Mouse (Mus musculus): ENCODE data around the gene Acsl1. TPM values are rescaled to one million over a fixed set of nuclear protein-coding genes. Genes with fewer than 3 reads are reported as not detected.

Gene Acsl1
- polyA plus RNA-seq, 1 experiment: 2.6 TPM

DNA sequence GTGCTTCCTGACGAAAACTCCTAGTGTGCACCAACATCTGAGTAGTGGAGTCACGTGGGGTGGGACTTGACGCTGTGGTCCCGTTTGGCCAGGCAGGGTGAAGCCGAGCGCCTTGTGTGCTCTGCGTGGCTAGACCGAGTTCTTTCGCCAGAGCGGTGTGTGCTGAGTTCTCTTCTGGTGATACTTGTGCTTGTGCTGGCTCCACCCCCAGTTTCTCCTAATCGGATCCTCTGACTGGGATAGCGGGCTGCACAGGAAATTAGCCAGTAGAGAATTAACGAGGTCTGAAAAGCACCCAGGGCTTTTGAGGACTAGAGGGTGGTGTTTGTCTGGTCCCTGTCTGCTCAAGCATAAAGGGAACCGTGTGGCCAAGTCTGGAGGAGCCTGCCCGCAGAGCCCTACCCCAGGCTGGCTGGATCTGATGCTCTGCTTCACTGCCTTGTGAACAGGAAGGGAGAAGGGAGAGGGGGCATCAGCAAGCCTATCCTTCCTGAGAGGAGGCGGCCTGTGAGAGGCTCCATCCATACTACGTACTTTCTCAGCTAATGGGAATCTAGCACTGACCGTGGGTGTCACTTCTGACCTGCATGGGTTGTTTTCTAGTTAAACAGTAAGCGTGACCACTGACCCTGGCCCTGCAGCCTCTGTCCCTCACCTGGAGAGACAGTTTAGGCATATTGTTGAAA, 28.7 kb downstream of the Acsl1 start:
- TF ChIP-seq GATA1 (IDR thresholded peaks at IDR 0.05; ENCODE audit: borderline replicate concordance, low read length): no peak
- peaks cover 29% of the 10 kb centered on the region for H3K36me3 ChIP-seq (replicated peaks; ENCODE audit: low read length)
- no peaks in the 10 kb centered on the region for H3K27me3 ChIP-seq (replicated peaks)
- H3K9me3 ChIP-seq: no peaks in the 10 kb centered on the region
- H3K4me1 ChIP-seq: peaks cover 66% of the 10 kb centered on the region
- H3K4me3 ChIP-seq (replicated peaks): peak overlapping the region; percentile 2

DNA sequence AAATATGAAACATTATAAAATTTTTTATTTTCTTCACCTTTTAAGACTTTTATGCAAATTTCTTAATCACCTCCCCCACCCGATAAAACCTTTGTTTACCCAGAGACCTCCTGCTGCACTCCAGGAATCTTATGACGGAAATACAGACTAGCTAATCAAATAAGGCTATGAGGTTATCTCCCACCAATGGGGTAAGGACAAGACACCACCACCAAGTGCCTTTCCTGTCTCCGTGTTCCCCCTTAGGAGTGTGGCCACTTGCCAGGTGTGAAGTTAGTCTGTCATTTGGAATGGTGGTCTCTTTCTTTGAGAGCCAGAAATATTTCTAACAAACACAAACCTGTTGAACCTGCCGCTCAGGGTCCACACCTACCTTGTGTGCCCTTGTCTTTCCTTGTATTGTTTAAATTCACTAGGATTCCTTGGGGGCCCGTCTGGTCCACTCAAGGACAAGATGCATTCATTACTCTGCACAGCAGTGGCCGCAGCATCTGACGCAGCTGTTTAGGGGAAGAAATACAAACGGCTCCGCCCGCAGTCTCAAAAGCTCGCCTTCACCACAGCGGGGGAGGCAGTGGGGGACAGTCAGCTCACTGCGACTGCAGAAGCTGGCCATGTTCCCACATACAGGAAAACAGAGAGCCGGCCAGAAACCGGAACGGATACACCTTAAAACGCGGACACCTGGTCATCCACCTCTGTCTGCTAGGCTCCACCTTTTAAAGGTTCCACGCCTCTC, 31.7 kb downstream of the Acsl1 start:
- Histone ChIP-seq H3K36me3 (replicated peaks; ENCODE audit: low read length) (peaks cover 34% of the 10 kb centered on the region), H3K4me1 (peaks cover 48% of the 10 kb centered on the region), H3K9me3 (no peaks in the 10 kb centered on the region), H3K4me3 (replicated peaks) (no peak overlapping the region), H3K27me3 (replicated peaks) (no peaks in the 10 kb centered on the region)
- no peak for TF ChIP-seq GATA1 (IDR thresholded peaks at IDR 0.05; ENCODE audit: borderline replicate concordance, low read length)
- TF ChIP-seq FLI1 (IDR thresholded peaks at IDR 0.05; ENCODE audit: low read length): no peak

DNA sequence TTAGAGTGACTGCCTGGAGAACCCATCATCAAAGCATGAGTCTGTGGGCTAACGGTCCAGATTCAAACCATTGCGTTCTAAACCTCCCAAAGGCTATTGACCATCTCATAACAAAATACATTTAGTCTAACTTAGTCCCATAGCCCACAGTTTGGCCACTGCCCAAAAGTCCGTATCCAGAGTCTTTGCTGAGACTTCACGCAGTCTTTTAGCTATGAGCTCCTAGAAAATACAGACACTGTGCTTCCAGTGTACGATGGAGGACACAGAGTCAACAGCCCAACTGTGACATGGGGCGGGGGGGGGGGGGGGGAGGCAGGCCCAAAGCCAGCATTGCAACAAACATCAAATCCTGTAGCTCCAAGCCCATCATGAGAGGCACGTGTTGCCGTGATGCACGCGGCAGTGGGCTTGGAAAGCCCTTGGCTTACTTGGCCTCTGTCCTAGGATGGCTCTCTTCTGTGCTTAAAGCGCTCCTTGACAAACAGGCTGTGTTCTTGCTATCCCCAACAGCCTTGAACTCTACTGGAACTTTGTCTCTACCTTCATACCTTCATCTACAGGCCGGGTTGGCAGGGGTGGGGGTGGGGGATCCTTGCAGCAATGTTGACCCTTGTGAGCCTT, 32.3 kb downstream of the Acsl1 start:
- peaks cover 41% of the 10 kb centered on the region for H3K4me1 ChIP-seq
- H3K27me3 ChIP-seq (replicated peaks): no peaks in the 10 kb centered on the region
- H3K4me3 ChIP-seq (replicated peaks): no peak overlapping the region
- no peaks in the 10 kb centered on the region for H3K9me3 ChIP-seq
- peaks cover 37% of the 10 kb centered on the region for H3K36me3 ChIP-seq (replicated peaks; ENCODE audit: low read length)
- TF ChIP-seq FLI1 (IDR thresholded peaks at IDR 0.05; ENCODE audit: low read length): no peak
- no peak for TF ChIP-seq GATA1 (IDR thresholded peaks at IDR 0.05; ENCODE audit: borderline replicate concordance, low read length)

DNA sequence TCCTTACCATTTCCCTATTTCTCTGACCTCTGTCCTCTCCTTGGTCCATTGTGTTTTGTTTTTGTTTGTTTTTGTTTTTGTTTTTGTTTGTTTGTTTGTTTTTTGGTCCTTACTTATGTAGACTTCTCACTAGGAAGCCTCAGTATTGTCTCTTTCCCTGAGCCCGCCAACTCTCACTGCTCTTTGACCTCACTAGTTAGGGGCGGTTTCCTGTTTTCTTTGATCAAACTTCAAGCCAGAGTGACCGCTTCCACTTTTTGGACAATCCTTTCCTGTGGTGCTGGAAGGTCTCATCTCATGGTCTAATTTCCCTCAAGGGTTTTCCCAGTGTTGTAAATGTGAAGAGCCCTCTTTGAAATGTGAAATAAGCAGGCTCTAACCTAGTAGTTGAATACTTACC, 33.4 kb downstream of the Acsl1 start:
- Histone ChIP-seq H3K9me3 (no peaks in the 10 kb centered on the region), H3K4me3 (replicated peaks) (peak overlapping the region; percentile 74), H3K36me3 (replicated peaks; ENCODE audit: low read length) (peaks cover 47% of the 10 kb centered on the region)

DNA sequence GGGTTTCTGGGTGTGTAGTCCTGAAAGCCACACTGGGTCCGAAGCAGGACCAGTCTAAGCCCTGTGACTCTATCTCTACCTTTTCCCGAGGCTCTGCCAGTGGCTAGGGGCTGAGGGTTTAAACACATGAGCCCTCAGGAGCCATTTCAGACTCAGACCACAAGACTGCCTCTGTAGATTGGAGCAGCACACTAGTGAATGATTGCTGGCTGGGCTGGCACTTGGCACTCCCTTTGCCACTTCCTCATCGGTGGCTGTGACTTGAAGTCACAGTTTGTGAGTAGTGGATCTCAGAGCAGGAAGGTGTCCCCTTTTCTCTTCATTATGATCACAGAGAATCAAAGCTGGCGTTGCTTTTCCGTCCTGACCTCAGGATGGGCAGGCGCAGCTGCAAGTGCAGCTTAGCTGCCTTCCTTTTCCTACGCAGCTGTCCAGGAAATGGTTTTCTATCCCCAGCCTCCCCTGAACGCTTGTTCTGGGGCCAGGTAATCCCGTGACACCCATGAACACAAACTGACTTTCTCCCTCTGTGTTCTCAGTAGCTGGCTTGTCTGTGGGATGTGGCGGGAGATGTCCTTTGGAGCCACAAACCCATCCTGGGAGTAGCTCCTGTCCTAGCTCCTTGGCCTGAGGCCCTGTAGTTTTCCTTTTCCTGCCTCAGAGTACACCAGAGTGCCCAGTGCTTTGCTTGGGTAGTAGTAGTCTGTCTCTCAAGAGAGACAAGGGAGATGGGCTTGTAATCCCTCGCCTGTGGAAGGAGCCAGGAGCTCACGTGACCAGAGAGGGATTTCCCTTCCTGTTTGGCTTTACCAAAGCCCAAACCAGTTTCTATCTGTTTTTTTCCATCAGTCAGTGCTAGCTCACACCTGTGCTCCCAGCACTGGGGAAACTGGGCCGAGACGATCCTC, 37.9 kb downstream of the Acsl1 start:
- Histone ChIP-seq H3K36me3 (replicated peaks; ENCODE audit: low read length) (peaks cover 59% of the 10 kb centered on the region), H3K9me3 (no peaks in the 10 kb centered on the region), H3K4me1 (peaks cover 34% of the 10 kb centered on the region), H3K27me3 (replicated peaks) (no peaks in the 10 kb centered on the region), H3K4me3 (replicated peaks) (no peak overlapping the region)
- TF ChIP-seq GATA1 (IDR thresholded peaks at IDR 0.05; ENCODE audit: borderline replicate concordance, low read length) (no peak), FLI1 (IDR thresholded peaks at IDR 0.05; ENCODE audit: low read length) (no peak)

More for the DNA sequence above, 33.4 kb downstream of the Acsl1 start:
- TF ChIP-seq FLI1 (IDR thresholded peaks at IDR 0.05; ENCODE audit: low read length) (no peak), GATA1 (IDR thresholded peaks at IDR 0.05; ENCODE audit: borderline replicate concordance, low read length) (no peak)
- H3K27me3 ChIP-seq (replicated peaks): no peaks in the 10 kb centered on the region
- peaks cover 50% of the 10 kb centered on the region for H3K4me1 ChIP-seq

DNA sequence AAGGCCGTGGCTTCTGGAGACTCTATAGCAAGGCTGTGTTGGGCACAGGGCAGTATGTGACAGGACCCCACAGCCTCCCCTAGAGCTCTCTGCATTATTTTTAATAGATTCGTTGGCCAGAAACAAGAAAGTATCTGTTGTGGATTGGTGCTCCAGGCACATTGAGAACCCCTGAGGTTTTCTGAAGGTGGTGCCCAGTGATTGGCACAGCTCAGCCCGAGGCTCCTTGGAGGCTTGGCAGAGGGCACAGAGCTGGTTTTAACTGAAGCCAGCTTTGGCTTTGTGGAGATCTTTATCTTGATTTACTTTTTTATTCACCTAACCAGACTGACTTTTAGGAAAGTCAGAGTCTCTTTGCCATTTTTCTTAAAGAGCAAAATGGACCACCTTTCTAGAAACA, 38.6 kb downstream of the Acsl1 start:
- H3K36me3 ChIP-seq (replicated peaks; ENCODE audit: low read length): peaks cover 64% of the 10 kb centered on the region
- TF ChIP-seq FLI1 (IDR thresholded peaks at IDR 0.05; ENCODE audit: low read length) (no peak), GATA1 (IDR thresholded peaks at IDR 0.05; ENCODE audit: borderline replicate concordance, low read length) (no peak)
- H3K4me1 ChIP-seq: peaks cover 27% of the 10 kb centered on the region

DNA sequence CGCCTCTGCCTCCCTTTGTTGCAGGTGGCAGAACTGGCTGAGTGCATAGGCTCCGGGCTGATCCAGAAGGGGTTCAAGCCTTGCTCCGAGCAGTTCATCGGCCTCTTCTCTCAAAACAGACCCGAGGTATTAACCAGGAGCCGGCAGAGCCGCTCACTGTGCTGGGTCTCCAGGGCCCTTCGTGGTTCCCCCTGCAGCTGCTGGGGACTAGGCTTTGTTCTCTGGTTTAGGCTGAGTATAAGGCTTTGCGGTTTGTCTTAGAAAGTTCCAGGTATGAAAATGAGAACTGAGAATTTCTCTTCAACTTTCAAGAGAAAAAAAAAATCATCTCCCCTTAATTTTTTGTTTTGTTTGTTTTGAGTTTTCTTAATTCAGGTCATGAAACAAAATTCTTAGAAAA, 40.5 kb downstream of the Acsl1 start:
- Histone ChIP-seq H3K9me3 (no peaks in the 10 kb centered on the region), H3K4me3 (replicated peaks) (no peak overlapping the region), H3K36me3 (replicated peaks; ENCODE audit: low read length) (peaks cover 60% of the 10 kb centered on the region), H3K27me3 (replicated peaks) (no peaks in the 10 kb centered on the region), H3K4me1 (peaks cover 21% of the 10 kb centered on the region)
- TF ChIP-seq GATA1 (IDR thresholded peaks at IDR 0.05; ENCODE audit: borderline replicate concordance, low read length) (no peak), FLI1 (IDR thresholded peaks at IDR 0.05; ENCODE audit: low read length) (no peak)

More for the DNA sequence above, 38.6 kb downstream of the Acsl1 start:
- H3K27me3 ChIP-seq (replicated peaks): no peaks in the 10 kb centered on the region
- no peaks in the 10 kb centered on the region for H3K9me3 ChIP-seq
- no peak overlapping the region for H3K4me3 ChIP-seq (replicated peaks)

DNA sequence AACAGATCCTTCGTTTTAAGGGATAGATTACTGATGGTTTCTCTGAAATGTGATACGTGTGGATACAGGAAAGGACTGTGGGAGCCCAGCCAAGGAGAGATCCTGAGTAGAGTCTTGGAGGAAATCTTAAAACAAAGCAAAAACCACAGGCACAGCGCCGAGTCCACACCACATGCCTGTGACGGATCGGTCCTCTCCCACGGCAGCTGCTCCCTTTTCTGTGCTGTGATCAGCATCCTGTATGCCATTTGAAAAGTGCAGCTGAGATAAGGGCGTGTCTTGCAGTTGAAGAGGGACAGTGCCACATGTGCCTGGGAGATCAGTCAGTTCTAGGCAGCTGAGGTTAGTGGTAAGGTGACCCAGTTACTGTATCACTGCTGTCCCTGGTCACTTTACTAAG, 41.7 kb downstream of the Acsl1 start:
- Histone ChIP-seq H3K4me3 (replicated peaks) (no peak overlapping the region), H3K27me3 (replicated peaks) (no peaks in the 10 kb centered on the region), H3K9me3 (no peaks in the 10 kb centered on the region), H3K4me1 (peaks cover 15% of the 10 kb centered on the region), H3K36me3 (replicated peaks; ENCODE audit: low read length) (peaks cover 61% of the 10 kb centered on the region)
- no peak for TF ChIP-seq FLI1 (IDR thresholded peaks at IDR 0.05; ENCODE audit: low read length)
- TF ChIP-seq GATA1 (IDR thresholded peaks at IDR 0.05; ENCODE audit: borderline replicate concordance, low read length): no peak

DNA sequence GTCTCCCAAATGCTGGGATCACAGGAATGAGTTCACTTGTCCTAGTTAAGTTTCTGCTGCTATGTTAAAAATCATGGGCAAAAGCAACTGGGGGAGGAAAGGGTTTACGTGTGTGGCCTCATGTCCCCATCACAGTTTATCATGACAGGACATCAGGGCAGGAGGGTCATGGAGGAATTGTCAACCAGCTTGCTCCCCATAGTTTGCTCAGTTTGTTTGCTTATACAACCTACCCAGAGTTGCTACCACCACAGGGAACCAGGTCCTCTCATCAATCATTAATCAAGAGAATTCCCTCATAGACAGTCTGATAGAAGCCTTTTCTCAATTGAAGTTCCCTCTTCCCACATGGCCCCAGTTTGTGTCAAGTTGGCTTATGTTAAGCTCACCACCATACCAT, 43.2 kb downstream of the Acsl1 start:
- peaks cover 7% of the 10 kb centered on the region for H3K4me1 ChIP-seq
- no peaks in the 10 kb centered on the region for H3K27me3 ChIP-seq (replicated peaks)
- H3K36me3 ChIP-seq (replicated peaks; ENCODE audit: low read length): peaks cover 63% of the 10 kb centered on the region
- no peaks in the 10 kb centered on the region for H3K9me3 ChIP-seq
- TF ChIP-seq GATA1 (IDR thresholded peaks at IDR 0.05; ENCODE audit: borderline replicate concordance, low read length) (no peak), FLI1 (IDR thresholded peaks at IDR 0.05; ENCODE audit: low read length) (no peak)
- no peak overlapping the region for H3K4me3 ChIP-seq (replicated peaks)
